Mouse (Mus musculus) lung, postnatal 4 days (tissue): ENCODE results near the gene Sod3.

ENCODE experiments used
- DNase-seq, 2 experiments: peaks; one replicate each; pipeline ENCODE4 v3.0.0; 2021

Sod3 gene

GRCm38 (mm10) chr5:52383748-52384147 lies 20.2 kb downstream of the Sod3 start:
- DNase-seq, result no peak

- DNase-seq, result no peak
These were observed 22.4 kb downstream of the Sod3 start for GRCm38 (mm10) chr5:52386016-52386415.

- no peak for DNase-seq
These were observed 24.6 kb downstream of the Sod3 start for GRCm38 (mm10) chr5:52388092-52388749.

DNA sequence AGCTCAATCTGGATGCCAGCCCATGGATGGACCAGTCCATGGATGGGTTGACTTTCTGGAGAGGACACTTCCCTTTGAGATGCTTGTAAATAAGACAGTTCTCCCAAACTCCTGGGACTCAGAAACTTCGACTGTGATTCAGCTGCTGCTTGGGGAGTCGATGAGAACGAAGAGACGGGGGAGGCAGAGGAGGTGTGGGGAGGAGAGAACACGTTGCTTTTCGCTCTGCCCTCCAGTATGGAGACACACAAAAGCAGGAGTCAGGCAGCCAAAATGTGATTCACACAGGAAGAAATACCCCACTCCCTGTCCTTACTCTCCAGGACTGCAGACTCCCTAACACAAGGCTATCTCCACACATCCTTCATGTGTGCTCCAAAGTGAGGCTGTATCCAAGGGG lies 26.8 kb downstream of the Sod3 start:
- DNase-seq, result no peak

DNA sequence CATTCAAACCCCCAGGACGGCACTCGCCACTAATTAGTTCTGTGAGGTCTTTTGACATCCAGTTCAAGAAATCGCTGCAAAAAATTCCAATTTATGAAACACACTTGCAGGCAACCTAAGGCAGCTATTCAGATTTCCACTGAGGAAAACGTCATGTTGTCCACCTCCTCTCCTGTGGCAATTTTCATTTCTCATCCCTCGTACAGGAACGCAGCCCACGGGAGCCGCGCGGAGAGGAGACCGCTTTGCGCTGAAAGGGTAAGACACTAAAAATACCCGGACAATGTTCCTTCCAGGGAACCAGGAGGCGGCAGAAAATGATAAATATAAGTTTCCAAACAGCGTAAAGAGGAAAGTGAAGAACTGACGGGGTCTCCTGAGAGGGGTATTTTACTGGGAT lies 27.9 kb downstream of the Sod3 start:
- DNase-seq, result no peak

DNA sequence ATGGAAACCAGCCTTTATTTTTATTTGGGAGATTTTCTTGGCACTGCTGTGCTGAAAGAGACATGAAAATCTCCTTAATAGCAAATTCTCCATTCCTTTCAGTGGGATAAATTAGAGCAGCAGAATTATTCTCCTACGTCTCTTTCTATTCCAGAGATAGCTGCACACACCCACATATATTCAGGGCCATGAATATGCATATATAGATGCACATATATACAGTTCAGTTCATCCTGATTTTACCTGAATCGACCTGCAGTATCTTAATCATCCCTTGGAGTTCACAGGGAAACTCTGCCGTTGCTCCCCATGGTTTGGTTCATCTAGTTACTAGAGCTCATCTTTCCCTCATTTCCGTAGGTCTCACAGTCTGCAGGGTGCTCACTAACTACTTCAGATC lies 30.2 kb downstream of the Sod3 start:
- no peak for DNase-seq

GRCm38 (mm10) chr5:52404373-52404772 lies 40.8 kb downstream of the Sod3 start:
- no peak for DNase-seq

DNA sequence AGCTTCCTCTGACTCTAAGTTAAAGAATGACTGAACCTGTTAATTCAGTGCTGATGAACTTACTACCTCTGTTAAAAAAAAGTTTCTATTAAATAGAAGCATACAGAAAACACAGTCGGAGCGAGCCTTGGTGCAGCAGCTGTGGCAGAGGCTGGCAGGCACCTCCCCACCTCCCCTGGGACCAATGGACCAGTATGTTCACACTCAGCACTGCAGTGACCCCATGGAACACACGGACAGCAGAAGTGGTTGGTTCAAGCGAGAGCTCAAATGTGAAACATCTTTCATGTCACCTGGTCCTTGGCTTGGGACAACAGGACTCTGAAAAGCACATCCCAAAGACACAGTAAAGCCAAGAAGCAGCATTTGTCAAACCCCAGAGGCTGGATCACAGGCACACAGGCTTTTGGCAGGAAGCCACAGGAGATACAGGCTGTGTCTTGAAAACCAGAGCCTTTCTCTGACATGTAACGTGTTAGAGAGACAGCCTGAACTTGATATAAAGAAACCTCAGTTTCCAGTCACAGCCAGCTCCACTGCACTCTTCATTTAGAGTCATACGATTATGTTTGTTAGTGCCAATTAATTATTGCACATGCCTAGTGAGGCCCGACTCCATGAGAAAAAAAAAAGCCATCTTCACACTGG lies 45.2 kb downstream of the Sod3 start:
- DNase-seq, result no peak

DNA sequence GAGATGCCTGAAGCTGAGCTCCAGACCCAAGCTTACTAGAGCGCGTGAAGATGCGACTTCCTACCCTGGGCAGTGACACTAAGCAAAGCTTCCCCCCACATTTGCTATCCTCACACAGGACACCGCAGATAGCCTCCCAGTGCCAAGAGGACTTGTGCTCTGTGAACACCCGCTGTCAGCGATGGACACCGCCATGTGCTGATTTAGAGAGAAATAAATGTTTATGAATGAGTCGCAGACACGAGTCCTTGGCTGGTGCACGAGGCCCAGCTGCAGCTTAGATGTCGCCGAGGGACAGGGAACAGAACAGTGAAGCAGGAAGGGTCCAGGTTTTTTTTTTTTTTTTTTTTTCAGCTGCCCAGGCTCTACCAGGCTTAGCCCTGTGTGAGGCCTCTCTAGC lies 46.6 kb downstream of the Sod3 start:
- no peak for DNase-seq

DNA sequence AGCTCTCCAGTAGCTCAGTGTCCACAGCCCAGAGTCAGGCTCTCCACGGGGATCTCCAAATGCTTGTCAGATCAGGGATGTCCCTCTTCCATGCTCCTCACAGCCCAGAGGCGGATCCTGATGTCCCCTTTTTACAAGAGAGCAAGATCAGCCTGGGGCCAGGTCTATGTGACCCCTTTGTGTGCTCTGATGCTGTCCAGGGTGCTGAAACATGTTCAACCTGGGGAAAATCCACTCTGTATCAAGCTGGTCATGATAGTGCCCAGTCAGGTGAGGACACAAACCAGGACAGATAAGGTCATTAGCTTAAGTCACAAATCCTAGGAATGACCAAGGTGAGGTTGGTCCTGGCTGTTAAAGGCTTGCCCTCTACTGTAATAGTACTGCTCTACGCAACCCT lies 48.0 kb downstream of the Sod3 start:
- peak in 1 of 2 experiments; percentile 10 for DNase-seq

GRCm38 (mm10) chr5:52415193-52415592 lies 51.6 kb downstream of the Sod3 start:
- no peak for DNase-seq

DNA sequence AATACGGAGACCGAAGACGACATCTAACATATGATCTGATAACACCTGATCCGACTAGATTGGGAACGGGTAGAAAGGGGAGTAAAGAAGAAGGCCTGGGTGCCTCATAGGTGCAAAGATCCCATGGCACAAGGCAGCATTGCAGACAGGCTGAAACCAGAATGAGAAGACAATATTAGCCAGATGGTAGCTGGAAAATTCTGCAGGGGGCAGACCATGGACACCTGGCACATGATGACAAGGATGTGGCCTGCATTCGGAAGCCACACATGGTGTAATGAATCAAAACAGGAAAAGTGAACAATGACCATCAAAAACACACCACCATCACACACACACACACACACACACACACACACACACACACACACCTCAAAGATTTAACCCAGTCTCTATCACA lies 52.3 kb downstream of the Sod3 start:
- DNase-seq, result no peak

DNA sequence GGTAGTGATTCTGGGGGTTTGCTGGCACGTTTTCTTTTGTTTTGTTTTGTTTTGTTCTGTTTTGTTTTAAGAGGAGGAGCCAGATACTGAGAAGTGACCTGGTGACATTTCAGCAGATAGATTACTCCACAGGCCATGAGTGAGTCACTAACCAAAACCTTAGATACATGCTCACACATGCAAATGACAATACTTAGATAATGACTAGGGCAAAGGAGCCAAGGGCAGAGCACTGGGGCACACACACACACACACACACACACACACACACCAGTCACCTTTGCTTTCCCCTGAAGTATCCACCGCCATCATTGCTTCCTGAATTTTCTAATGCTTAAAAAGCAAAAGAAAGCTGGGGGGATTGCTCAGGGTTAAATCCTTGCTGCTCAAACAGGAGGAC lies 52.9 kb downstream of the Sod3 start:
- DNase-seq, result no peak
